Mouse (Mus musculus) adipocyte (in vitro differentiated cells): Measurements from ENCODE around the gene Trim28.

Experiments
- DNase-seq: peaks from one replicate; pipeline ENCODE4 v3.0.0-alpha.2; 2016; ENCODE audit warnings: low spot score

Gene Trim28

DNA sequence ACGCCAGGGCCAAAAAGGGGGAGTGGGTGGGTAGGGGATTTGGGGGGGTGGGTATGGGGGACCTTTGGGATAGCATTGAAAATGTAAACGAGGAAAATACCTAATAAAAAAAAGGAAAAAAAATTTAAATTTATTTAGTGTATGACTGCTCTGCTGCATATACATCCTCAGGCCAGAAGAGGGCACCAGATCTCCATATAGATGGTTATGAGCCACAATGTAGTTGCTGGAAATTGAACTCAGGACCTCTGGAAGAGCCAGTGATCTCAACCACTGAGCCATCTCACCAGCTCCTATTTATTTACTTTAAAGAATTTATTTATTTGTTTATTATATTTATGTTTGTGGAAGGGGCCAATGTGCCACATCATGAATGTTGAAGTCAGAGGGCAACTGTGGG, 64.5 kb downstream of the Trim28 start:
- DNase-seq: peak; percentile 22

DNA sequence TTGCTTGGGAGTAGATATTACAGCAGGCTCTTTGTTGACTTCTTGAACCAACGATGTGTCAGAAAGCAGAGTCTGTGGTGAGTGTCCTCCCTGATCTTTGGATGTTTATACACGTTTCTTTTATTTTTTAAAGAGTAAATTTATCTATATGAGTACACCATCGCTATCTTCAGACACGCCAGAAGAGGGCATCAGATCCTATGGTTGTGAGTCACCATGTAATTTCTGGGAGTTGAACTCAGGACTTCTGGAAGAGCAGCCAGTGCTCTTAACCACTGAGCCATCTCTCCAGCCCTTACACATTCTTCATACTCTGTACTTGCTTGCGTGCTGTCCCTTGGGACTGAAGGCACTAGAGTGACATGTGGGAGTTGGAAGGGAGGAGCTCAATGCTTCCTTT, 73.4 kb downstream of the Trim28 start:
- DNase-seq: peak; percentile 4
